Mouse (Mus musculus): ENCODE results near the gene Asb7.

The Asb7 gene

GRCm38 (mm10) chr7:66689294-66689619 is at the start of gene Asb7:
Gene Asb7, minus strand, starts transcription at chr7:66689596.
- DNase-seq (ENCODE audit: low spot score), result no peak

- no peak for DNase-seq (ENCODE audit: low spot score)
These were observed 48.0 kb upstream of the Asb7 start for GRCm38 (mm10) chr7:66737418-66737817.

GRCm38 (mm10) chr7:66734993-66735392 is 45.6 kb upstream of the Asb7 start:
- DNase-seq (ENCODE audit: low spot score), result no peak

- no peak for DNase-seq (ENCODE audit: low spot score)
These were observed 45.1 kb upstream of the Asb7 start for GRCm38 (mm10) chr7:66734466-66734865.

- no peak for DNase-seq (ENCODE audit: low spot score)
These were observed 44.5 kb upstream of the Asb7 start for GRCm38 (mm10) chr7:66733882-66734281.

GRCm38 (mm10) chr7:66733431-66733830 is 44.0 kb upstream of the Asb7 start:
- no peak for DNase-seq (ENCODE audit: low spot score)

- DNase-seq (ENCODE audit: low spot score), result no peak
These were observed 39.8 kb upstream of the Asb7 start for GRCm38 (mm10) chr7:66729232-66729631.

GRCm38 (mm10) chr7:66728072-66728471 is 38.7 kb upstream of the Asb7 start:
- no peak for DNase-seq (ENCODE audit: low spot score)

GRCm38 (mm10) chr7:66724954-66725353 is 35.6 kb upstream of the Asb7 start:
- DNase-seq (ENCODE audit: low spot score), result no peak

GRCm38 (mm10) chr7:66724514-66724913 is 35.1 kb upstream of the Asb7 start:
- DNase-seq (ENCODE audit: low spot score), result peak; percentile 23

GRCm38 (mm10) chr7:66711166-66711565 is 21.8 kb upstream of the Asb7 start:
- no peak for DNase-seq (ENCODE audit: low spot score)

- no peak for DNase-seq (ENCODE audit: low spot score)
These were observed 15.2 kb upstream of the Asb7 start for GRCm38 (mm10) chr7:66704631-66705030.

- DNase-seq (ENCODE audit: low spot score), result no peak
These were observed 13.3 kb upstream of the Asb7 start for GRCm38 (mm10) chr7:66702721-66703120.

GRCm38 (mm10) chr7:66694467-66694866 is 5.1 kb upstream of the Asb7 start:
- DNase-seq (ENCODE audit: low spot score), result no peak

- peak; percentile 99 for DNase-seq (ENCODE audit: low spot score)
These were observed 394 bp upstream of the Asb7 start, which contains the start of gene Lins1 for GRCm38 (mm10) chr7:66689620-66690360. Gene Lins1, plus strand, starts transcription at chr7:66689889.

GRCm38 (mm10) chr7:66688721-66689120 is 675 bp downstream of the Asb7 start:
- DNase-seq (ENCODE audit: low spot score), result peak; percentile 3

GRCm38 (mm10) chr7:66682119-66682863 is 7.1 kb downstream of the Asb7 start:
- DNase-seq (ENCODE audit: low spot score), result no peak

GRCm38 (mm10) chr7:66675800-66676199 is 13.6 kb downstream of the Asb7 start:
- DNase-seq (ENCODE audit: low spot score), result no peak

- DNase-seq (ENCODE audit: low spot score), result no peak
These were observed 22.3 kb downstream of the Asb7 start for GRCm38 (mm10) chr7:66667064-66667463.

GRCm38 (mm10) chr7:66663548-66663947 is 25.8 kb downstream of the Asb7 start:
- DNase-seq (ENCODE audit: low spot score), result no peak

- DNase-seq (ENCODE audit: low spot score), result peak; percentile 93
These were observed 27.8 kb downstream of the Asb7 start for GRCm38 (mm10) chr7:66661572-66661971.

GRCm38 (mm10) chr7:66660972-66661371 is 28.4 kb downstream of the Asb7 start:
- DNase-seq (ENCODE audit: low spot score), result no peak

GRCm38 (mm10) chr7:66660291-66660690 is 29.1 kb downstream of the Asb7 start:
- DNase-seq (ENCODE audit: low spot score), result peak; percentile 8

GRCm38 (mm10) chr7:66655471-66655870 is 33.9 kb downstream of the Asb7 start:
- DNase-seq (ENCODE audit: low spot score), result no peak
